Mouse (Mus musculus): ENCODE measurements at regions not wholly inside any gene's neighbourhood (a gene's known extent, or its start where the extent isn't known, plus 50 kb on each side); places are given as distances from the start of the nearest gene placed in this dataset.
A peak's percentile ranks its signal among the peaks of the same experiment; 100 is the strongest.

- Histone ChIP-seq H3K4me3 (no peak overlapping the region), H3K27ac (no peak overlapping the region)
- DNase-seq (ENCODE audit: low spot score in 2 of 2) = no peak
Observed at GRCm38 (mm10) chr15:36892576-36893205, 114.9 kb downstream of the Zfp706 start.

GRCm38 (mm10) chr15:36891851-36892250 is 115.7 kb downstream of the Zfp706 start:
- DNase-seq (ENCODE audit: low spot score in 2 of 2) = no peak
- Histone ChIP-seq H3K4me3 (no peak overlapping the region), H3K27ac (no peak overlapping the region)
- no peak for TF ChIP-seq CTCF (conservative IDR thresholded peaks at IDR 0.05)

More at GRCm38 (mm10) chr15:36892576-36893205, 114.9 kb downstream of the Zfp706 start:
- TF ChIP-seq CTCF (conservative IDR thresholded peaks at IDR 0.05) = no peak

- Histone ChIP-seq H3K4me3 (no peak overlapping the region), H3K27ac (no peak overlapping the region)
- TF ChIP-seq CTCF (conservative IDR thresholded peaks at IDR 0.05) = no peak
- DNase-seq (ENCODE audit: low spot score in 2 of 2) = no peak
Observed at GRCm38 (mm10) chr15:36891296-36891695, 116.3 kb downstream of the Zfp706 start.

- no peak for DNase-seq (ENCODE audit: low spot score in 2 of 2)
- TF ChIP-seq CTCF (conservative IDR thresholded peaks at IDR 0.05) = peak; percentile 15; the same call in 1 of the 2 replicates
- Histone ChIP-seq H3K27ac (no peak overlapping the region), H3K4me3 (no peak overlapping the region)
Observed at GRCm38 (mm10) chr15:36889072-36889471, 118.5 kb downstream of the Zfp706 start.

- H3K27ac ChIP-seq = no peak overlapping the region
Observed at GRCm38 (mm10) chr15:36888351-36889069, 119.1 kb downstream of the Zfp706 start.

GRCm38 (mm10) chr15:36884671-36885365 is 122.8 kb downstream of the Zfp706 start:
- no peak overlapping the region for H3K4me3 ChIP-seq
- H3K27ac ChIP-seq = 0 out of 2 replicates have a peak overlapping the region, but pooled peaks have one; percentile 57
- no peak for TF ChIP-seq CTCF (conservative IDR thresholded peaks at IDR 0.05)
- peak in 1 of 2 experiments; percentile 34 for DNase-seq (ENCODE audit: low spot score in 2 of 2)

More at GRCm38 (mm10) chr15:36888351-36889069, 119.1 kb downstream of the Zfp706 start:
- no peak overlapping the region for H3K4me3 ChIP-seq
- TF ChIP-seq CTCF (conservative IDR thresholded peaks at IDR 0.05) = no peak
- no peak for DNase-seq (ENCODE audit: low spot score in 2 of 2)

GRCm38 (mm10) chr15:36884074-36884473 is 123.5 kb downstream of the Zfp706 start:
- DNase-seq (ENCODE audit: low spot score in 2 of 2) = no peak
- no peak for TF ChIP-seq CTCF (conservative IDR thresholded peaks at IDR 0.05)
- H3K4me3 ChIP-seq = no peak overlapping the region
- no peak overlapping the region for H3K27ac ChIP-seq

- no peak for DNase-seq (ENCODE audit: low spot score in 2 of 2)
- no peak for TF ChIP-seq CTCF (conservative IDR thresholded peaks at IDR 0.05)
- H3K27ac ChIP-seq = no peak overlapping the region
- no peak overlapping the region for H3K4me3 ChIP-seq
Observed at GRCm38 (mm10) chr15:36883156-36883555, 124.4 kb downstream of the Zfp706 start.

- H3K27ac ChIP-seq = no peak overlapping the region
- no peak overlapping the region for H3K4me3 ChIP-seq
- DNase-seq (ENCODE audit: low spot score in 2 of 2) = no peak
- TF ChIP-seq CTCF (conservative IDR thresholded peaks at IDR 0.05) = no peak
Observed at GRCm38 (mm10) chr15:36881576-36881975, 126.0 kb downstream of the Zfp706 start.

- Histone ChIP-seq H3K4me3 (no peak overlapping the region), H3K27ac (no peak overlapping the region)
- DNase-seq (ENCODE audit: low spot score in 2 of 2) = no peak
- no peak for TF ChIP-seq CTCF (conservative IDR thresholded peaks at IDR 0.05)
Observed at GRCm38 (mm10) chr15:36880602-36881001, 127.0 kb downstream of the Zfp706 start.

- no peak for DNase-seq (ENCODE audit: low spot score in 2 of 2)
- no peak overlapping the region for H3K4me3 ChIP-seq
- no peak overlapping the region for H3K27ac ChIP-seq
- no peak for TF ChIP-seq CTCF (conservative IDR thresholded peaks at IDR 0.05)
Observed at GRCm38 (mm10) chr15:36879587-36879986, 128.0 kb downstream of the Zfp706 start.

- H3K4me3 ChIP-seq = no peak overlapping the region
- DNase-seq (ENCODE audit: low spot score in 2 of 2) = no peak
- no peak for TF ChIP-seq CTCF (conservative IDR thresholded peaks at IDR 0.05)
- H3K27ac ChIP-seq = no peak overlapping the region
Observed at GRCm38 (mm10) chr15:36878960-36879359, 128.6 kb downstream of the Zfp706 start.

- Histone ChIP-seq H3K27ac (no peak overlapping the region), H3K4me3 (no peak overlapping the region)
- DNase-seq (ENCODE audit: low spot score in 2 of 2) = no peak
- no peak for TF ChIP-seq CTCF (conservative IDR thresholded peaks at IDR 0.05)
Observed at GRCm38 (mm10) chr15:36878276-36878675, 129.3 kb downstream of the Zfp706 start.

Measured in layer of hippocampus, adult 2 months (tissue).